Mouse (Mus musculus) brain, embryonic 18.5 days (tissue): Measurements from ENCODE around the gene Abcc10.

Experiments
- DNase-seq: peaks from one replicate; pipeline ENCODE4 v3.0.0-alpha.2; 2012; ENCODE audit warnings: low read depth, low spot score

The Abcc10 gene

DNA sequence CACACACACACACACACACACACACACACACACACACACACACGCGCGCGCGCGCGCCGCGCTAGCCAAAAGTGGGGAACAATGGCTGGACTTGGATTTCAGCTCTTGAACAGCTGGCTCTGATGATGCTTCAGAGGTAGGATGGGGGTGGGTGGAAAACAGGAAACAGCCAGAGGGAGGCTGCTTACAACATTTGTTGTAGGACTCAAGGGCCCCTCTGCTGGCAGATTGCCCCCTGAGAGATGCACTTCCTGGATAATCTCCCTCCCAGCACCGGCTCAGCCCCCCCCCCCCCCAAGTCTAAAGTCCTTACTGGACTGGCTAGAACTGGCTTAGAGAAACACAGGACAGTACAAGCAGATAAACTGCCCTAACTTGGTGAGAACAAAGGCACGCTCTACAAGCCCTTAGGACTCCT lies 40.5 kb downstream of the Abcc10 start:
- no peak for DNase-seq

GRCm38 (mm10) chr17:46285407-46285806 lies 42.7 kb downstream of the Abcc10 start:
- DNase-seq = no peak

DNA sequence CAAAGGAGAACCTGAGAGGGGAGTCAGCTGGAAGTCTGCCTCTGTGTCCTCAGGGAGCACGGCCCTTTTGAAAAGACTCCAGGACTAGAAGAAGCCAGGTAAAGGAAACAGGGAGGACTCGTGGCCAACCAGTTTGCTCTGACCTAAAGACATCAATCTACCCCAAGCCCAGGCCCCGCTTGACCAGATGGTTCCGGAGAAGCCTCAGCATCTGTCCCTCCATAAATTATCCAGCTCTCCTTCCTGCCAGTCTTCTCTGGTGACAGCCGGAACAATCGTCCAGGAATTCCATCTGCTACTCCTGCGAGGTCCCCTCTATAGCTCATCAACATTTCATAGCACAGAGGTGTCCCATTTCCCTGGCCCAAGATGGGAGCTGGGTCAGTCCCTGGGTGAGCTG lies 43.5 kb downstream of the Abcc10 start:
- no peak for DNase-seq

DNA sequence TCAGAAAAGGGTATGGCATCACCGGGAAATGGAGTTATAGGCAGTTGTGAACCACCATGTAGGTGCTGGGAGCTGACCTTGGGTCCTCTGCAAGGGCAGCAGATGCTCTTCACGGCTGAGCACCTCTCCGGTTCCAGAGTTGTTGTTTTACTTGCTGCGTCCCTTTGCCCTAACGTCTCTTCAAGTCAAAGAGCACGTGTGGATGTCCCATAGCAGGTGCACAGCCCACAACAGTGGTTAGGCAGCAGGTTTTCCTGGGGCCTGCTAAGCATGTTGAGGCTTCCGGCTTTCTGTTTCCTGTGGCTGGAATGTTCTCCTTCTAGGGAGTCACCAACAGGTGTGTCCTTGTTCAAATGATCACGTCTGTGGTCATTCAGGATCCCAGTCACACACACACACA lies 44.2 kb downstream of the Abcc10 start:
- DNase-seq = no peak

DNA sequence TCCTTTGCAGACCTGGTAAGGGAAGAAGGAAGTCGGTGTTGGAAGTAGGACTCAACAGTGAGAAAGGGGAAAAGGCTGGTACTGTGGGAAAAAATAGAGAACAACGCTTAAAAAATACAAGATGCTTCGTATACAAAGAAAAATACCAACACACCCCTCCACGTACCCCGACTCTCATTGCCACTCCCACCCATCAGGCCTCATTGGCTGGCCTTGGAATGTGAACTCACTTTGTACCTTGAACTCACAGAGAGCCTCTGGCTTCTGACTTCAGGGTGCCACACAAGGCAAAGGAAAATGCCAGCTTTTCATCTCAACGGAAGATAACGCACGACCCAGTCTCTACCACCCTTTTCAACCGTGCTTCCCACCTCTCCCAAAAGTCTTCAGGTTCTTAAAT lies 45.0 kb downstream of the Abcc10 start:
- no peak for DNase-seq

GRCm38 (mm10) chr17:46282483-46283123 lies 45.5 kb downstream of the Abcc10 start, which contains the start of gene Tjap1:
TSS of gene Tjap1 (minus strand) at chr17:46283026.
- peak; percentile 75 for DNase-seq

- no peak for DNase-seq
These were observed 50.0 kb downstream of the Abcc10 start for GRCm38 (mm10) chr17:46278011-46278765.

DNA sequence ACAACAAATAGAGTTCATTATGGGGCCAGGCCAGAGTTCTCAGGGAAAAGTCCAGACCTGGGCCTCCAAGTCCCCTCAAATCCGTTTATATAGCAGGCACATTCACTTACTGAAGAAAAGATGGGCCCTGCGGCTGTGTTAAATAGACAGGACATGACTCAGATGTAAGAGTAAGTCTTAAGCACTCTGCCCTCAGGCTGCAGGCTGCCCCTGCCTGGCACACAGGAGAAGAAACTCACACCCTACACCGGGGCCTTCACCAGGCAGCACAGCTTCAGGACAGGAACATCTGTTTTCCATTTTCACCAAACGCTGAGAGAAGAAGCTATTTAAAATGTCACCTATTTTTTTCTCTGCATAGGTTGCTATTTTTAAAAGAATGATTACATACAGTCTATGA lies 50.6 kb downstream of the Abcc10 start:
- no peak for DNase-seq

DNA sequence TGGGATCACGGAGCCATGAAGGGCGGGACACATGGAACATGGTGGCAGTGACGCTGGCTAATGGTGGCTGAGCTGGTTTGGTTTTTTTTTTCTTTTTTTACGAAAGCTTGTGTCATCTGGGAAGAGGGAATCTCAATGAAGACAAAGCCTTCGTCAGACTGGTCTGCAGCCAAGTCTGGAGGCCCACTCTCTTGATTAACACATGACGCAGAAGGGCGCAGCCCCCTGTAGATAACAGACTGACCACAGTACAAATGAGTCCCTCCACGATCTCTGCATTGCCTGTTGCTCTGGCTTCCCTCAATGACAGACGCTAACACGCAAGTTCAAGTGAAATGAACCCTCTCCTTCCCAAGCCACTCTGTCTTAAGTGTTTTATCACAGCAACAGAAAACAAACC lies 52.6 kb downstream of the Abcc10 start:
- DNase-seq = no peak

- no peak for DNase-seq
These were observed 53.1 kb downstream of the Abcc10 start for GRCm38 (mm10) chr17:46275034-46275433.

GRCm38 (mm10) chr17:46274465-46274864 lies 53.7 kb downstream of the Abcc10 start:
- DNase-seq = no peak

DNA sequence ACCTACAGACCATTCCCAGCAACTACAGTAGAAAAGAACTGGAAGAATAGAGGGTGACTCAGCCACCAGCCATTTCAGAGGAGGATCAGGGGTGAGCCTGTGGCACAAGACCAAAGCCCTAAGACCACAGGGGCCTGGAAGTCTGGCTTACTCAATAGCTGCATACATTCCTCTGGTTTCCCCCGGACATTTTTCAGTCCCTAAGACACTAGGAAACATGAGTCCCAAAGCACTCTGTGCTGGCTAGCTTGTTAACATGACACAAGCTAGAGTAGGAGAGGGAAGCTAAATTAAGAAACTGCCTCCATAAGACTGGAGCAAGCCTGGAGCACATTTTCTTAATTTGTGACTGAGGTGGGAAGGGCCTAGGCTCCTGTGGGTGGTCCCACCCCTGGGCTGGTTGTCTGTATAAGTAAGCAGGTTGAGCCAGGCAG lies 54.3 kb downstream of the Abcc10 start:
- no peak for DNase-seq

DNA sequence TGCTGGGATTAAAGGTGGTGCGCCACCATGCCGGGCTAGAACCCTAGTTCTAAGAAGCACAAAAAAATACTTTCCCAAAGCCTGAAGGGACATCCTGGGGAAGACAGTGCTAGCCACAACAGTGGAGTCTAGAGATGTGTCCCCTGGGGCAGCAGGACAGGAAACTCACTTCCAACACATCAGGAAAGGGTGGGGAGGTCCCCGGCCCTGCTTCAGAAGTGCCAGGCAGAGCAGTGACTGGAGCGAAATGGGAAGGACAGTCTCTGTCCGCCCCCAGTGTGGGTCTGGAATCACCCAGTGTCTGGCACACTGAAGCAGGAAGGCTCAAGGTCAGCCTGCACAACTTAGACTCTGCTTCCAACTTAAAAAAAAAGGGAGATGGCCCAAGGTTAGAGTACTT lies 55.5 kb downstream of the Abcc10 start:
- DNase-seq = no peak

DNA sequence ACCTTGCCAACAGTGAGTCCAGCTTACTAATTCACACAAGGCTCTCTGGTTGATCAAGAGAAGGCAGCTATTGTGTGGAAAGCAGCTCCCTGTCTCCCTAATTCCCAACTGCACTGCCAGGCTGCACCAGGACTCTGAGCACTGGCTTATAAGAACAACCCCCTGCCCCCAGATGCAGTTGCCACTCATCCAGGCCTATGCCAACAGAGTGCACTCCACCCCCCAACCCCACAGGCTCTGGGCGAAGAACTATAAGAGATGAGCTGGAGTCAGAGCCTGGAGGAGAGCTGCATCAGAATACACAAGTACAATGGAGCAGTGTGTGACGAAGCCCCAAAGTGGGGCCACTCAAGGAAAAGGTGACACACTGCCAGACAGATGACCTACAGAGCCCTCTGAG lies 56.1 kb downstream of the Abcc10 start:
- no peak for DNase-seq

- no peak for DNase-seq
These were observed 58.2 kb downstream of the Abcc10 start for GRCm38 (mm10) chr17:46269771-46270534.

GRCm38 (mm10) chr17:46268026-46268720 lies 60.0 kb downstream of the Abcc10 start:
- DNase-seq = no peak

GRCm38 (mm10) chr17:46267511-46267910 lies 60.6 kb downstream of the Abcc10 start:
- no peak for DNase-seq

GRCm38 (mm10) chr17:46266986-46267385 lies 61.2 kb downstream of the Abcc10 start:
- DNase-seq = no peak

- peak; percentile 36 for DNase-seq
These were observed 62.1 kb downstream of the Abcc10 start for GRCm38 (mm10) chr17:46265918-46266618.

GRCm38 (mm10) chr17:46265502-46265901 lies 62.6 kb downstream of the Abcc10 start:
- no peak for DNase-seq

DNA sequence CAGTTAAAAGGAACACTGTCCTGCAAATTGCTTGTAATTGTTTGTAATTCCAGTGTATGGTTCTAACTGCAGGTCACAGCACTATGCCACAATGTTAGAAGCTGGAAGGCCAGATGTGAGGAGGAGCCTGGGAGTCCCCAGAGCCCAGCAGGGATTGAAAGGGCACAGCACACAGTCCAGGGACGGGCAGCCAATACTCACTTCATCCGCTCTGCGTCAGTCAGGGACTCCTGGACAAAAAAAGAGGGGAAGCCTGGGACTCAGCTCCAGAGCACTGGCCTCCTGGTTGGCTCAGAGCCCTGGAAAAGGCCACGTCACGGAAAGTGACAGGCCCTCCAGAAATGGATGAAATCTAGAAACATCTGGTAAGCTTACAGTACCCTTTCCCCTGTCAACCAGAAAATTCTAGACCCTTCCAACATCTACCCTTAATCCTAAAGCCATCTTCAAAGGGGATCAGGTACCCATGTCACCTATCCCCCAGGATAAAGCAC lies 65.9 kb downstream of the Abcc10 start:
- DNase-seq = no peak
